Mouse (Mus musculus) liver, embryonic 15.5 days (tissue): ENCODE measurements at regions not wholly inside any gene's neighbourhood (a gene's known extent, or its start where the extent isn't known, plus 50 kb on each side); places are given as distances from the start of the nearest gene placed in this dataset.
"Not testable (repeated sequence)": the region's sequence is repeated elsewhere in the genome, so short reads cannot be mapped to it uniquely, and the experiment has no call there.

Experiments used
- ATAC-seq: fragments of 200-750 bp; cut with Nextera tagmentation; 2 replicates; pipeline ENCODE4 v1.8.0; 2017; ENCODE audit warnings: moderate number of reproducible peaks, mild to moderate bottlenecking, moderate library complexity; ENCODE audit not compliant: insufficient read depth
- H3K27ac ChIP-seq: fragments of 300-500 bp; sonication (generic); replicated peaks from 2 replicates; pipeline ENCODE4 v1.5.1; 2015; ENCODE audit warnings: mild to moderate bottlenecking, inconsistent platforms
- H3K27me3 ChIP-seq: fragments of 300-500 bp; sonication (generic); 2 replicates; pipeline ENCODE4 v1.6.1; 2015; ENCODE audit warnings: mild to moderate bottlenecking, inconsistent platforms
- H3K36me3 ChIP-seq: fragments of 300-500 bp; sonication (generic); replicated peaks from 2 replicates; pipeline ENCODE4 v1.6.1; 2015; ENCODE audit warnings: moderate library complexity, mild to moderate bottlenecking, inconsistent platforms
- H3K4me1 ChIP-seq: fragments of 300-500 bp; sonication (generic); replicated peaks from 2 replicates; pipeline ENCODE4 v1.6.1; 2015; ENCODE audit warnings: inconsistent platforms
- H3K4me2 ChIP-seq: fragments of 300-500 bp; sonication (generic); 2 replicates; pipeline ENCODE4 v1.6.1; 2015; ENCODE audit warnings: moderate library complexity, mild to moderate bottlenecking, inconsistent platforms
- H3K4me3 ChIP-seq: fragments of 300-500 bp; sonication (generic); replicated peaks from 2 replicates; pipeline ENCODE4 v1.5.1; 2015; ENCODE audit warnings: mild to moderate bottlenecking, inconsistent platforms
- H3K9ac ChIP-seq: fragments of 300-500 bp; sonication (generic); 2 replicates; pipeline ENCODE4 v1.6.1; 2015; ENCODE audit warnings: moderate library complexity, mild to moderate bottlenecking, inconsistent platforms
- H3K9me3 ChIP-seq: fragments of 300-500 bp; sonication (generic); replicated peaks from 2 replicates; pipeline ENCODE4 v1.6.1; 2016; ENCODE audit warnings: inconsistent platforms
- WGBS: fragments of 180-500 bp; shearing (Covaris S2); methylation state at CpG from one replicate; pipeline ENCODE4 v1.1.7; 2015; ENCODE audit warnings: mixed read lengths; ENCODE audit not compliant: insufficient replicate concordance; 5-methylcytosine and 5-hydroxymethylcytosine counted together

DNA sequence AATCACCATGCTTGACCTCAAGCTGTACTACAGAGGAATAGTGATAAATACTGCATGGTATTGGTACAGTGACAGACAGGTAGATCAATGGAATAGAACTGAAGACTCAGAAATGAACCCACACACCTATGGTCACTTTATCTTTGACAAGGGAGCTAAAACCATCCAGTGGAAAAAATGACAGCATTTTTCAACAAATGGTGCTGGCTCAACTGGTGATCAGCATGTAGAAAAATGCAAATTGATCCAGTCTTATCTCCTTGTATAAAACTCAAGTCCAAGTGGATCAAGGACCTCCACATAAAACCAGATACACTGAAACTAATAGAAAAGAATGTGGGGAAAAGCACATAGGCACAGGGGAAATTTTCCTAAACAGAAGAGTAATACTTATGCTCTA, 159.9 kb upstream of the Tet2 start:
- H3K4me3 ChIP-seq, H3K9ac ChIP-seq, ATAC-seq, H3K27ac ChIP-seq, H3K36me3 ChIP-seq, H3K4me2 ChIP-seq, H3K27me3 ChIP-seq, H3K9me3 ChIP-seq, H3K4me1 ChIP-seq: not testable (repeated sequence)

- no peaks in the 10 kb centered on the region for H3K4me1 ChIP-seq
- H3K27me3 ChIP-seq = no peaks in the 10 kb centered on the region
- no peaks in the 10 kb centered on the region for H3K9me3 ChIP-seq
- H3K9ac ChIP-seq = no peak overlapping the region
- no peak overlapping the region for H3K4me2 ChIP-seq
- H3K27ac ChIP-seq = no peak overlapping the region
- H3K36me3 ChIP-seq = no peaks in the 10 kb centered on the region
- no peak overlapping the region for H3K4me3 ChIP-seq
- no peak for ATAC-seq
- 50% methylated on average over 1 of the region's 1 CpGs for WGBS
Measured at GRCm38 (mm10) chr3:133711518-133711917, 166.6 kb upstream of the Tet2 start.

DNA sequence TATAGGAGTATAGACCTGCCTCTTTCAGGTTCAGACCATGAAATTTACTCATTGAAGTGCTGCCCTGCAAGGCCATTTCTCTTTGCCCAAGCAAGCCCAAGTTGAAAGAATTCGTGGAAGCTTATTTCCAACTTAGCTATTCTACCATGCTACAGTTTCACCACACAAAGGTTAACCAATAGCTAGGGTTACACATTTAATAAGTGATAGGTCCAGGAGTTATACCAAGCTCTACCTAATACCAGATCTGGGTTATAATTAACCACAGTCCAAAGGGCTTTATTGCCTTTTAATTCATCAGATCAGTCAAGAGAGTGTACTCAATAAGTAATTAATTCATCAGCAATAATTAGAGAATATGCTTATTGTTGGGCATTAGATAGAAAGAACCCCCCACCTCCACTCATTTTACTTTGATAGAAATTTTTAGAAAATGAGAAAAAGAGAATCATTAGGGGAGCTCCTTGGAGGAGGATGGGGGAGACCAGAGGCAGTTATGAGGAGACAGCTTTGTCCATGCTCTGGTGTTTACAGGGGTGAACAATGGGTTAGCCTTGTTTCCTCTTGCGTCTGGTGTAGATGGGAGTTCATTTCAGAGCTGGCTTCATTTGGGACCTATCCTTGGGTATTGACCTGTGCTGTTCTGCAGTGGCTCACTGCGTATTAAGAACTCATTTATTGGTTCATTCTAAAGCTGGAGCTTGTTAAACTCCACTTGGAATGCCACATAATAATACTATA, 177.8 kb upstream of the Tet2 start:
- ATAC-seq = no peak
- Histone ChIP-seq H3K9ac (no peak overlapping the region), H3K27ac (no peak overlapping the region)

GRCm38 (mm10) chr3:133726831-133727230, 181.9 kb upstream of the Tet2 start:
- H3K27ac ChIP-seq = no peak overlapping the region
- H3K36me3 ChIP-seq = no peaks in the 10 kb centered on the region
- H3K9ac ChIP-seq = no peak overlapping the region
- H3K27me3 ChIP-seq = no peaks in the 10 kb centered on the region
- WGBS = 75% methylated on average over 6 of the region's 6 CpGs
- no peaks in the 10 kb centered on the region for H3K4me1 ChIP-seq
- H3K4me2 ChIP-seq = no peak overlapping the region
- no peak for ATAC-seq
- H3K4me3 ChIP-seq = no peak overlapping the region
- no peaks in the 10 kb centered on the region for H3K9me3 ChIP-seq

More for the DNA sequence above, 177.8 kb upstream of the Tet2 start:
- 48% methylated on average over 3 of the region's 3 CpGs for WGBS
- no peaks in the 10 kb centered on the region for H3K36me3 ChIP-seq
- H3K4me2 ChIP-seq = no peak overlapping the region
- H3K9me3 ChIP-seq = no peaks in the 10 kb centered on the region
- H3K4me3 ChIP-seq = no peak overlapping the region
- H3K4me1 ChIP-seq = no peaks in the 10 kb centered on the region
- no peaks in the 10 kb centered on the region for H3K27me3 ChIP-seq

- no peak for ATAC-seq
- H3K4me2 ChIP-seq = no peak overlapping the region
- 31% methylated on average over 1 of the region's 1 CpGs for WGBS
Measured at GRCm38 (mm10) chr3:133735603-133736002, 190.7 kb upstream of the Tet2 start.

DNA sequence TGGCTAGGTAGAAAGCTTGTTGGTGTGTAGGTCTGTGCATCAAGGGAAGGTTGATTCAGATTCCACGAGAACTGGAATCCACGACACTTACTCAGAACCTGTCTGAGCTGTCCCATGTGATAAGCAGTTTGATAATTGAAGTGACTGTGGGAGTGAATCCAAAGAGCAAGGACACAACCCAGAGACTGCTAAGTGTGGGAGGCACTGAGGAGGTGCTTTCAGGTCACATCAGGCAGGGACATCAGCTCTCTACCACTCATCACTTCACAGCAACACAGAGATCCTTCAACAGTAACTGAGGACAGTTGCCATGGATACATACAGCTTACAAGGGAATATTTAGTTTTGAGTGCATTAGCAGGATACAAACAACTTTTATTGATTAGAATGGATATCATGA, 194.0 kb upstream of the Tet2 start:
- H3K9me3 ChIP-seq = no peaks in the 10 kb centered on the region
- 69% methylated on average over 2 of the region's 2 CpGs for WGBS
- no peak overlapping the region for H3K27ac ChIP-seq
- H3K4me3 ChIP-seq = no peak overlapping the region
- no peaks in the 10 kb centered on the region for H3K36me3 ChIP-seq
- no peak for ATAC-seq
- no peaks in the 10 kb centered on the region for H3K4me1 ChIP-seq
- H3K4me2 ChIP-seq = no peak overlapping the region
- H3K9ac ChIP-seq = no peak overlapping the region
- no peaks in the 10 kb centered on the region for H3K27me3 ChIP-seq

More at GRCm38 (mm10) chr3:133735603-133736002, 190.7 kb upstream of the Tet2 start:
- Histone ChIP-seq H3K9me3 (no peaks in the 10 kb centered on the region), H3K27ac (no peak overlapping the region), H3K9ac (no peak overlapping the region), H3K36me3 (no peaks in the 10 kb centered on the region), H3K27me3 (no peaks in the 10 kb centered on the region), H3K4me3 (no peak overlapping the region), H3K4me1 (no peaks in the 10 kb centered on the region)

DNA sequence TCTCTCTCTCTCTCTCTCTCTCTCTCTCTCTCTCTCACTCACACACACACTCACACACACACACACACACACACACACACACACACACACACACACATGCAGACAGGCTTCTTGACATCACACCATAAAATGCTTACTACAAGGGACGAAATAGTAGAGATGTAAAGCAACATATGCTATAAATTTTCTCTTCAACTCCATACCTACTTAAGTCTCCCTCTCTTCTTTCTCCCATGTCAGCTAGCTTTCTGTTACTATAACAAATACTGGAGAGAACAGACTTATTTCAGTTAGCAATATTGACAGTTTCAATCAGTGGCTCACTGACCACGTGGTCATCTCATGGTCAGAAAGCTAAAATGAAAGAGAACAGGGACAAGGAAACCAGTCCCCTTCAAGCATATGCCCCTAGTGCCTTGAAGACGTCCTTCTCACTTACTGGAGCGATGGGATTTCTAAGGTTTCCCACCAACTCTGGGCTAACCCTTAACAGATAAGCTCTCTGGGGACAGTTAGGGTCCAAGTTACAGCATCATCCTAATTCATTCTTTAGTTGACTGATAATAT, 199.7 kb upstream of the Tet2 start:
- Histone ChIP-seq H3K4me3 (no peak overlapping the region), H3K27me3 (no peaks in the 10 kb centered on the region), H3K27ac (no peak overlapping the region), H3K4me2 (no peak overlapping the region), H3K9me3 (no peaks in the 10 kb centered on the region), H3K4me1 (no peaks in the 10 kb centered on the region), H3K9ac (no peak overlapping the region), H3K36me3 (no peaks in the 10 kb centered on the region)
- 47% methylated on average over 4 of the region's 4 CpGs for WGBS
- no peak for ATAC-seq

DNA sequence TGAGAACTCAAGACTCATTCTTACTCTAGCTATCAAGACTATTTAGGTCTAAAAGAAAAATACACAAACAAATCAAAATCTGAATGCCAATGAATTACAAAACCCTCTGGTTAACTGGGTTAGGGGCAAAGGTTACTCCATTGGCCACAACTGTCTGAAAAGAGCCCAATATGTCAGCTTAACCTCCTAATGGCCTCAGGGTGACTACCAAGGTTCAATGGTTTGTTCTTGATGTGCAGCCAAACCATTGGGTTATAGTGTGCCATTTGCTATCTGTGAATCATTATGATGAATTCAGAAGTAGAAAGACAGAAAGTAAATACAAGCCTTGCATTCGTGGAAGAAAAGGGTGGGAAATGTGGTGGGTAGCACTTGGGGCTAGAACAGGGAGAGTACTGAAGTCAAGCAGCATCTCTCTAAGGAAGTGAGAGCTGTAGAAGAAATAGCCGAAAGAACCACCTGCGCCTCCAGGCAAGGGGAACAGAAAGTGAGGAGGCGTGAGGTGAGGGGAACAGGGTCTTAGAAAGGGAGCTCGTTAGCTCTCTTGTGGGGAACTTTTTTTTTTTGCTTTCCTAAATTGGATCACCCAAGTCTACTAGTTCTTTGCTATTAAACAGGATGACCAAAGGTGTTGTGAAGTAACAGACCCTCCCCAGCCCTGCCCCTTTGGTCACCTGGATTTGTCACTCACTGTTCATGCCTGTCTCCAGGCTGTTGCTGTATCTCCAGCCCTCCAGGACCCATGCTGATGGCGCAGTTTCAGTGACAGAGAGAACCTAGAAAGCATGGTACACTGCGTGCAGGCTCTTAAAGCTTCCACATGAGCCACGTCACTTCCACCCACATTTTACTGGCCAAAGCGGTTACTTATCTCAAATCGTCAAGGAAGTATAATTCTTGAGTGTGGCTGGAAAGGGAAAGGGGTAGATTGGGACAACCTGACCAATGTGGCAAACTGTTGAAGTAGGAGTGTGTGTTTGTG, 204.1 kb upstream of the Tet2 start:
- Histone ChIP-seq H3K4me3 (no peak overlapping the region), H3K9ac (no peak overlapping the region), H3K4me1 (no peaks in the 10 kb centered on the region), H3K9me3 (no peaks in the 10 kb centered on the region), H3K27me3 (no peaks in the 10 kb centered on the region), H3K4me2 (no peak overlapping the region), H3K36me3 (no peaks in the 10 kb centered on the region), H3K27ac (no peak overlapping the region)
- WGBS = 64% methylated on average over 10 of the region's 10 CpGs
- no peak for ATAC-seq

- Histone ChIP-seq H3K27me3 (no peaks in the 10 kb centered on the region), H3K9me3 (no peaks in the 10 kb centered on the region), H3K27ac (no peak overlapping the region), H3K4me2 (no peak overlapping the region), H3K9ac (no peak overlapping the region), H3K4me1 (no peaks in the 10 kb centered on the region), H3K36me3 (no peaks in the 10 kb centered on the region), H3K4me3 (no peak overlapping the region)
- WGBS = 53% methylated on average over 8 of the region's 8 CpGs
- no peak for ATAC-seq
Measured at GRCm38 (mm10) chr3:133750061-133750460, 205.1 kb upstream of the Tet2 start.

GRCm38 (mm10) chr3:133750606-133751005, 205.7 kb upstream of the Tet2 start:
- no peak for ATAC-seq
- 56% methylated on average over 3 of the region's 3 CpGs for WGBS

GRCm38 (mm10) chr3:133751011-133751410, 206.1 kb upstream of the Tet2 start:
- 53% methylated on average over 3 of the region's 3 CpGs for WGBS
- H3K4me1 ChIP-seq = no peaks in the 10 kb centered on the region
- no peaks in the 10 kb centered on the region for H3K9me3 ChIP-seq
- H3K36me3 ChIP-seq = no peaks in the 10 kb centered on the region
- no peaks in the 10 kb centered on the region for H3K27me3 ChIP-seq
- H3K4me2 ChIP-seq = no peak overlapping the region
- H3K9ac ChIP-seq = no peak overlapping the region
- no peak overlapping the region for H3K27ac ChIP-seq
- ATAC-seq = no peak
- no peak overlapping the region for H3K4me3 ChIP-seq

More at GRCm38 (mm10) chr3:133750606-133751005, 205.7 kb upstream of the Tet2 start:
- Histone ChIP-seq H3K4me2 (no peak overlapping the region), H3K9me3 (no peaks in the 10 kb centered on the region), H3K36me3 (no peaks in the 10 kb centered on the region), H3K9ac (no peak overlapping the region), H3K27ac (no peak overlapping the region), H3K27me3 (no peaks in the 10 kb centered on the region), H3K4me1 (no peaks in the 10 kb centered on the region), H3K4me3 (no peak overlapping the region)
